Mouse (Mus musculus): Measurements from ENCODE around the gene Dennd2a.
A peak's percentile ranks its signal among the peaks of the same experiment; 100 is the strongest.

DNA sequence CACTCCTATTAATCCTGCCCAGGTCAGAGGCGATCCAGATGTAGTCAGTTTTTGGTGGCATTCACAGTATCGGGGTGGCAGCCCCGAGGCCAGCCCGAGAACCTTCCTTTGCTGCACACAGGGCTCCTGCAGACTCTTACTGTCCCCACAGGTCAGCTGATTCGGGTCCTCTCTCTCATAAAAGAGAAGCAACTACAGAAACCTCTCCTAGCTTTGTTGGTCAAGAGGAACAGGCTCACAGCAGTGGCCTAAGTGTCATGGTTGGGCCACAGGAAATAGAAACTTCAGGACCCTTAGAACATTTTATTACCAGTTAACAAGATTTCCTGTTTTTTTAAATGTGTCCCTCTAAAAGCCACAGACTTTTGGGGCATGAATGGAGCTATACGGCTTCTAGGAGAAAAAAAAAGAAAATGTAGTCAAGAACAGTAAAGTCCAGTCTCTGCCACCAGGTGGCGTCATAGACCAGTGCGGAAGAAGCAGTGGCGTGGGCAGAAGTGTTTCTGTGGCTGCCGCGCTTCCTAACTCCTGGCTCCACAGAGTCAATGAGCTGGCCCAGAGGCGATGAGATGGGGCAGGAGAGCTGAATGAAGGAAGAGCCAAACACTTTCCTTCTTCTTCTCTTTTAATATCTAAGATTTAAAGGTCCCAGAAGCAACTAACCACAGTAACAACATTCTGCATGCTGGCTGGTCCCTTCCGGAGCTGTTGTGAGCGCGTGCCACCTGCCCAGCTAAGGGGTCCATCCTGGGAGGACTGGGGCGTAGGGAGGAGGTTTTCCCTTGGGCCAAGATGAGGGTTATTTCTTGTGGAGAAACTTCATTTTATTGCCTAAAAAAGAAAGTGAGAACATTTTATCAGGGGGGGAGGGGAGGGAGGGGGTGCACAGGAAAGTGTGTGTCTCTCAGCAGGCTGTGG, 94.8 kb downstream of the Dennd2a start:
- TF ChIP-seq CTCF (IDR thresholded peaks at IDR 0.05; ENCODE audit: extremely low read depth, insufficient read depth, insufficient read length, insufficient replicate concordance) (peak; percentile 83; the same call in 1 of the 2 replicates), POLR2A (IDR thresholded peaks at IDR 0.05; ENCODE audit: low read depth, low read length) (no peak)

Measured in spleen, adult 2 months (tissue).